Mouse (Mus musculus) limb, embryonic 11.5 days (tissue): ENCODE measurements around the gene Iffo2. TPM values are rescaled to one million over a fixed set of nuclear protein-coding genes. Genes with fewer than 3 reads are reported as not detected.

Experiments
- ATAC-seq: fragments of 200-750 bp; cut with Nextera tagmentation; 2 replicates; pipeline ENCODE4 v1.8.0; 2017; ENCODE audit warnings: low read depth; ENCODE audit not compliant: insufficient number of reproducible peaks, low FRiP score, low TSS enrichment
- DNase-seq: peaks from one replicate; pipeline ENCODE4 v3.0.0-alpha.2; 2015; ENCODE audit warnings: low spot score
- H3K27ac ChIP-seq: fragments of 300-500 bp; sonication (generic); replicated peaks from 2 replicates; pipeline ENCODE4 v1.5.1; 2014; ENCODE audit warnings: low read depth, mild to moderate bottlenecking, low read length
- H3K27me3 ChIP-seq: fragments of 300-500 bp; sonication (generic); 2 replicates; pipeline ENCODE4 v1.6.1; 2014; ENCODE audit warnings: mild to moderate bottlenecking, low read length, mixed read lengths; ENCODE audit not compliant: control insufficient read depth, insufficient read depth
- H3K36me3 ChIP-seq: fragments of 300-500 bp; sonication (generic); 2 replicates; pipeline ENCODE4 v1.6.1; 2014; ENCODE audit warnings: mild to moderate bottlenecking, low read length, moderate library complexity, mixed read lengths; ENCODE audit not compliant: control insufficient read depth, insufficient read depth
- H3K4me1 ChIP-seq: fragments of 300-500 bp; sonication (generic); 2 replicates; pipeline ENCODE4 v1.6.1; 2014; ENCODE audit warnings: low read length, mixed read lengths; ENCODE audit not compliant: control insufficient read depth, insufficient read depth
- H3K4me2 ChIP-seq: fragments of 300-500 bp; sonication (generic); 2 replicates; pipeline ENCODE4 v1.6.1; 2014; ENCODE audit warnings: low read depth, mild to moderate bottlenecking, moderate library complexity; ENCODE audit not compliant: severe bottlenecking
- H3K4me3 ChIP-seq: fragments of 300-500 bp; sonication (generic); 2 replicates; pipeline ENCODE4 v1.5.1; 2014; ENCODE audit warnings: low read depth, low read length
- H3K9ac ChIP-seq: fragments of 300-500 bp; sonication (generic); 2 replicates; pipeline ENCODE4 v1.6.1; 2014; ENCODE audit warnings: mild to moderate bottlenecking, low read length
- H3K9me3 ChIP-seq: fragments of 300-500 bp; sonication (generic); 2 replicates; pipeline ENCODE4 v1.6.1; 2016; ENCODE audit warnings: low read length; ENCODE audit not compliant: control insufficient read depth
- WGBS: fragments of 180-500 bp; shearing (Covaris S2); extraction: QIAGEN DNeasy Blood & Tissue Kit; methylation state at CpG from one replicate; pipeline ENCODE4 v1.1.7; 2014; 5-methylcytosine and 5-hydroxymethylcytosine counted together
- polyA plus RNA-seq: library from polyadenylated mRNA; unstranded; fragments of >200 nt; fragmentation: Nextera tagmentation; extraction: Ambion mirVana; gene quantifications from 2 replicates; pipeline ENCODE4 v1.2.1, GENCODE M21; 2014

The Iffo2 gene
- polyA plus RNA-seq, 1 experiment from 2014 or later: 3.9 TPM

DNA sequence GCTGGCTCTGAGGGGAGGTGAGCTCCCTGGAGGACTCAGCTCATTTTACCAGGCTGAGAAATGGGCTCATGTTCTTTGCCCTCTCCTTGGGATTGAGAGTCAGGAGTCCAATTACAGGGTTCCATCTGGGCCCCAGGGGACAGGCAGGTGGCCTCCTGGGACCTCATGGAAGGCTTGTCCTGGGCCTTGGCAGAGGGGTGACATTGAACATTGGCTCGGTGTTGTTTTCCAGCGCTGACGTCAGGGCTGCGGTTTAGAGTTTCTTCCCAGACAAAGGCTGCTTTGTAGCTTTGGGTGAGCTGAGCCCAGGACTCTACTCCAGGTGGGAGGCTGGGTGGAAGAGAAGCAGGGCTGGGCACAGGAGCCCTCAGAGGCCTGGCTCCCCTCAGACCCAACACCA is 57.4 kb downstream of the Iffo2 start:
- Histone ChIP-seq H3K27me3 (no peaks in the 10 kb centered on the region), H3K27ac (no peak overlapping the region), H3K36me3 (no peaks in the 10 kb centered on the region), H3K4me1 (peaks cover 31% of the 10 kb centered on the region), H3K9ac (no peak overlapping the region), H3K4me3 (no peak overlapping the region), H3K9me3 (no peaks in the 10 kb centered on the region), H3K4me2 (no peak overlapping the region)
- 83% methylated on average over 4 of the region's 4 CpGs for WGBS
- ATAC-seq: no peak
- no peak for DNase-seq

GRCm38 (mm10) chr4:139589351-139590027 is 59.1 kb downstream of the Iffo2 start:
- 53% methylated on average over 5 of the region's 5 CpGs for WGBS

DNA sequence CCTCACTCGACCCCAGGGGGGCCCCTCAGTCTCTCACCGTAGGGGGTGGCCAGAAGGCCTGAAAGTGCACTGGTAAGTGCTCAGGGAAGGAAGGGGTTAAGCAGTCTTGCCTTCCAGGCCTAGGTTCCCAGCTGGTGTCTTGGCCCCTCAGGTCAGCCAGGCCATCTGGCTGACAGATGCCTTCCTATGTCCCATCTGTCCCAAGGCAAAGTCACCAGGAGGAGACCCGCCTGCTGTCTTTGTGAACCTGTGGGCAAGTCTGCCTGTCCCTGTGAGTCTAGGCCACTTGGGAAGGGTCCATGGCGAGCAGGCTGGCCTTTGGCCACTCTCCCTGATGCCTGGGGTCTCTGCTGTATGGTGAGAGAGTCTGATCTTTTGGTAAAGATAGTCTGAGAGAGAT is 60.1 kb downstream of the Iffo2 start:
- Histone ChIP-seq H3K4me1 (peaks cover 31% of the 10 kb centered on the region), H3K36me3 (no peaks in the 10 kb centered on the region; the same call in 1 of the 2 replicates), H3K9me3 (no peaks in the 10 kb centered on the region), H3K4me3 (no peak overlapping the region), H3K9ac (peak overlapping the region; percentile 32; the same call in 1 of the 2 replicates), H3K4me2 (no peak overlapping the region), H3K27ac (no peak overlapping the region), H3K27me3 (no peaks in the 10 kb centered on the region)
- ATAC-seq (no peak), DNase-seq (peak; percentile 62)
- WGBS: 15% methylated on average over 4 of the region's 4 CpGs

More at GRCm38 (mm10) chr4:139589351-139590027, 59.1 kb downstream of the Iffo2 start:
- Histone ChIP-seq H3K27ac (peak overlapping the region; percentile 9; the same call in 1 of the 2 replicates), H3K4me2 (no peak overlapping the region), H3K27me3 (no peaks in the 10 kb centered on the region), H3K4me3 (no peak overlapping the region), H3K4me1 (peaks cover 31% of the 10 kb centered on the region), H3K9me3 (no peaks in the 10 kb centered on the region), H3K9ac (no peak overlapping the region), H3K36me3 (no peaks in the 10 kb centered on the region; the same call in 1 of the 2 replicates)
- DNase-seq (no peak), ATAC-seq (no peak)

- Histone ChIP-seq H3K4me2 (no peak overlapping the region), H3K36me3 (no peaks in the 10 kb centered on the region; the same call in 1 of the 2 replicates), H3K27ac (no peak overlapping the region), H3K9ac (no peak overlapping the region), H3K27me3 (no peaks in the 10 kb centered on the region), H3K4me3 (no peak overlapping the region), H3K4me1 (peaks cover 46% of the 10 kb centered on the region), H3K9me3 (no peaks in the 10 kb centered on the region)
- ATAC-seq: no peak
- DNase-seq: no peak
- 57% methylated on average over 7 of the region's 7 CpGs for WGBS
Measured at GRCm38 (mm10) chr4:139592895-139593294, 62.5 kb downstream of the Iffo2 start.

DNA sequence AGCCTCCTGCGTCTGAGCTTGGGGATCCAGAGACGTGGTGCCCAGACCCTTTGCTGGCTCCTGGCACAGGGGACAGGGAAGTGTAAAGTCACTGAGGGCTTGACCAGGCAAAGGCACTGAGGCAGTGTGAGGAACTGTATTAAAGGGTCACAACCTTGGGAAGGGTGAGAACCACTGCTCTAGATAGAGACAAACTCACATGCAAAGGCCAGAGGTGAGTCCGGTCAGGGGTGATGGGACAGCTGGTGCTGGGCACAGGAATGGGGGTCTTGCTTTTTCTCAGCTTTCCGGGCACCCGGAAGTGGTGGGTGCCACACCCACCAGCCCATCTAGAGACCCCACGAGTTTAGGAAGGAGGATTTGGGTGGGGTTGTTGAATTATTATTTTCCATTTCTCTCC is 63.0 kb downstream of the Iffo2 start:
- H3K27me3 ChIP-seq: no peaks in the 10 kb centered on the region
- no peak overlapping the region for H3K4me3 ChIP-seq
- no peaks in the 10 kb centered on the region; the same call in 1 of the 2 replicates for H3K36me3 ChIP-seq
- DNase-seq: no peak
- no peak for ATAC-seq
- H3K9ac ChIP-seq: no peak overlapping the region
- H3K4me2 ChIP-seq: no peak overlapping the region
- H3K9me3 ChIP-seq: no peaks in the 10 kb centered on the region
- WGBS: 68% methylated on average over 6 of the region's 6 CpGs
- H3K4me1 ChIP-seq: peaks cover 50% of the 10 kb centered on the region
- no peak overlapping the region for H3K27ac ChIP-seq

DNA sequence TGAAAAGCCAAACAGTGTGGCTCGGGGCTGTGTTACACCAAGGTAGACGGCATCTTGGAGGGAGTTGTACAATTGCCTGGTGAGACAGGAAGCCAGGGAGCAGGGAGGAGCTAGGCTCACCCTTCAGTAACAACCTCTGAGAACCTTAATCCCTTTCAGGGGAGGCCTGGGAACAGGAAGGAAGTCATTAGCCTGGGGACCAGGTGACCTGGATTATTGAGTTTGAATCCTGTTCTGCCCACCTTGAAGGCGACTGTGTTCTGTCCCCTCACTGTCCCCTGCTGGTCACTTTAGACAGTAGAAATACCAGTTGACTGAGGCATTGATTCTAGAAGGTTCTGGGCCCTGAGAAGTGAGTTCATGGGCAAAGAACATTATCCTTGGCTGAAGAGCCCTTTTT is 63.7 kb downstream of the Iffo2 start:
- Histone ChIP-seq H3K4me1 (peaks cover 56% of the 10 kb centered on the region), H3K9me3 (no peaks in the 10 kb centered on the region), H3K9ac (no peak overlapping the region), H3K36me3 (no peaks in the 10 kb centered on the region; the same call in 1 of the 2 replicates), H3K4me2 (no peak overlapping the region), H3K27ac (0 out of 2 replicates have a peak overlapping the region, but pooled peaks have one; percentile 45), H3K27me3 (no peaks in the 10 kb centered on the region), H3K4me3 (no peak overlapping the region)
- ATAC-seq (no peak), DNase-seq (peak; percentile 54)
- WGBS: 14% methylated on average over 3 of the region's 3 CpGs

DNA sequence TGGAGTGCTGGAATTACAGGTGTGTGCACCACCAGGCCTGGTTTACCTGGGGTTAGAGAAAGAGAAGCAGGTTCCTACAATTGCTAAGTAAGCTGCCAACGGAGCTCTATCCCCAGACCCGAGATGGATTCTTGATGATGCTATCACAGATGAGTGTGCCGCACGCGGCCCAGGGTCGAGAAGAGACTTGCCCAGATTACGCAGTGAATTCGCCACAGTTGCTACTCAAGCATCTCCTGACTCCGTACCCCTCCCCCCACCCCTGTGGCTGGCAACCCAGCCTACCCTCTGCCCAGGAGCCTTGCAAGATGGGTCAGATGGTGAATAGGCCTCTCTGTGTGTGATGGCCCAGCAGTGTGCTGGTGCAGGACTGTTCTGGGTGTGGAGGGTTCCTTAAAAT is 66.4 kb downstream of the Iffo2 start:
- DNase-seq (peak; percentile 46), ATAC-seq (no peak)
- peaks cover 62% of the 10 kb centered on the region for H3K4me1 ChIP-seq
- peak overlapping the region; percentile 94 for H3K27ac ChIP-seq
- no peaks in the 10 kb centered on the region; the same call in 1 of the 2 replicates for H3K36me3 ChIP-seq
- no peaks in the 10 kb centered on the region for H3K27me3 ChIP-seq
- WGBS: 25% methylated on average over 9 of the region's 9 CpGs
- H3K4me3 ChIP-seq: no peak overlapping the region
- H3K4me2 ChIP-seq: peak overlapping the region; percentile 23; the same call in 1 of the 2 replicates
- H3K9ac ChIP-seq: no peak overlapping the region
- H3K9me3 ChIP-seq: no peaks in the 10 kb centered on the region

- peaks cover 70% of the 10 kb centered on the region for H3K4me1 ChIP-seq
- H3K4me3 ChIP-seq: no peak overlapping the region
- 41% methylated on average over 20 of the region's 20 CpGs for WGBS
- no peaks in the 10 kb centered on the region; the same call in 1 of the 2 replicates for H3K36me3 ChIP-seq
- no peak overlapping the region for H3K9ac ChIP-seq
- peak overlapping the region; percentile 45; the same call in 1 of the 2 replicates for H3K4me2 ChIP-seq
- H3K27ac ChIP-seq: peak overlapping the region; percentile 94
- no peaks in the 10 kb centered on the region for H3K9me3 ChIP-seq
- ATAC-seq (no peak), DNase-seq (no peak)
- H3K27me3 ChIP-seq: no peaks in the 10 kb centered on the region
Measured at GRCm38 (mm10) chr4:139597286-139598284, 67.2 kb downstream of the Iffo2 start.
